12 mouse cellular contexts compared by ENCODE assay signal in genomic region chr8:39357111-39357510, GRCm38 (mm10).
DNase-seq lines count a peak whose midpoint lies in the region.
"Had no signal": no experiment of that assay in that cellular context is flagged by ENCODE, and none has a peak within 500 bp of the region (broad histone marks: within the 10 kb centered on the region; RNA-seq: fewer than 3 reads in every experiment).

No protein-coding gene starts in this region.

- peak; percentile 37 for DNase-seq in cerebellum, adult 9-10 months
- DNase-seq in cerebellum, postnatal 36 days: no peak
- DNase-seq in layer of hippocampus, adult 11-12 months (ENCODE audit: low spot score): peak; percentile 20
- DNase-seq in layer of hippocampus, postnatal 10 days (ENCODE audit: low spot score in 2 of 2): no peak
- DNase-seq in brain, adult 2 months (ENCODE audit: low read depth, low spot score): peak; percentile 80
- peak; percentile 32 for DNase-seq in layer of hippocampus, adult 9-11 months
- DNase-seq in embryo, embryonic 10.5 days (ENCODE audit: low spot score): no peak
- DNase-seq: adrenal gland, postnatal 10 days; B cell, adult 2 months; gastrocnemius, postnatal 36 days; heart, adult 11 months; heart, postnatal 10 days had no signal

Comparison
In these comparisons a context has a peak if more than half of its experiments do, and no peak if none do; other contexts are left out.
1. DNase-seq: peak in cerebellum, adult 9-10 months (single experiment), layer of hippocampus, adult 11-12 months (single experiment), brain, adult 2 months (single experiment) and layer of hippocampus, adult 9-11 months (single experiment); none in cerebellum, postnatal 36 days (0 of 2), layer of hippocampus, postnatal 10 days (0 of 2) and embryo, embryonic 10.5 days (single experiment).